Mouse (Mus musculus): ENCODE results near the gene Ncapd2. TPM values are rescaled to one million over a fixed set of nuclear protein-coding genes. Genes with fewer than 3 reads are reported as not detected.

Ncapd2 gene
- polyA plus RNA-seq, 1 experiment from 2014 or later: 135 TPM

GRCm38 (mm10) chr6:125195541-125196075 lies 4.1 kb upstream of the Ncapd2 start:
- Histone ChIP-seq H3K4me2 (ENCODE audit: low read depth, low read length) (no peak overlapping the region), H3K27ac (ENCODE audit: low read length) (no peak overlapping the region), H3K27me3 (ENCODE audit: control insufficient read depth, insufficient read depth, low read depth, low read length) (no peaks in the 10 kb centered on the region), H3K4me3 (ENCODE audit: low read length) (no peak overlapping the region), H3K4me1 (replicated peaks; ENCODE audit: control insufficient read depth, insufficient read depth, low read length) (peaks cover 11% of the 10 kb centered on the region), H3K36me3 (ENCODE audit: control insufficient read depth, insufficient read depth, low read length) (peaks cover 3% of the 10 kb centered on the region; the same call in 1 of the 2 replicates), H3K9me3 (ENCODE audit: control insufficient read depth, low read length) (no peaks in the 10 kb centered on the region), H3K9ac (ENCODE audit: low read length) (no peak overlapping the region)
- no peak for ATAC-seq (ENCODE audit: low read depth)
- 60% methylated on average over 1 of the region's 1 CpGs for WGBS

GRCm38 (mm10) chr6:125193390-125193789 lies 1.9 kb upstream of the Ncapd2 start:
- Histone ChIP-seq H3K4me1 (replicated peaks; ENCODE audit: control insufficient read depth, insufficient read depth, low read length) (peaks cover 17% of the 10 kb centered on the region), H3K27me3 (ENCODE audit: control insufficient read depth, insufficient read depth, low read depth, low read length) (no peaks in the 10 kb centered on the region), H3K4me2 (ENCODE audit: low read depth, low read length) (no peak overlapping the region; the same call in 1 of the 2 replicates), H3K4me3 (ENCODE audit: low read length) (no peak overlapping the region; the same call in 1 of the 2 replicates), H3K27ac (ENCODE audit: low read length) (no peak overlapping the region), H3K36me3 (ENCODE audit: control insufficient read depth, insufficient read depth, low read length) (peaks cover 3% of the 10 kb centered on the region; the same call in 1 of the 2 replicates), H3K9ac (ENCODE audit: low read length) (no peak overlapping the region), H3K9me3 (ENCODE audit: control insufficient read depth, low read length) (no peaks in the 10 kb centered on the region)
- 45% methylated on average over 7 of the region's 7 CpGs for WGBS
- no peak for ATAC-seq (ENCODE audit: low read depth)

GRCm38 (mm10) chr6:125192841-125193240 lies 1.3 kb upstream of the Ncapd2 start:
- H3K9me3 ChIP-seq (ENCODE audit: control insufficient read depth, low read length): no peaks in the 10 kb centered on the region
- H3K4me2 ChIP-seq (ENCODE audit: low read depth, low read length): peak overlapping the region; percentile 82
- peaks cover 17% of the 10 kb centered on the region for H3K4me1 ChIP-seq (replicated peaks; ENCODE audit: control insufficient read depth, insufficient read depth, low read length)
- ATAC-seq (ENCODE audit: low read depth): no peak
- H3K36me3 ChIP-seq (ENCODE audit: control insufficient read depth, insufficient read depth, low read length): peaks cover 3% of the 10 kb centered on the region; the same call in 1 of the 2 replicates
- H3K27me3 ChIP-seq (ENCODE audit: control insufficient read depth, insufficient read depth, low read depth, low read length): no peaks in the 10 kb centered on the region
- peak overlapping the region; percentile 100 for H3K27ac ChIP-seq (ENCODE audit: low read length)
- 28% methylated on average over 5 of the region's 5 CpGs for WGBS
- peak overlapping the region; percentile 80 for H3K9ac ChIP-seq (ENCODE audit: low read length)
- peak overlapping the region; percentile 74 for H3K4me3 ChIP-seq (ENCODE audit: low read length)

GRCm38 (mm10) chr6:125192016-125192714 lies 664 bp upstream of the Ncapd2 start:
- peak overlapping the region; percentile 74 for H3K4me3 ChIP-seq (ENCODE audit: low read length)
- H3K27ac ChIP-seq (ENCODE audit: low read length): peak overlapping the region; percentile 100
- no peaks in the 10 kb centered on the region for H3K9me3 ChIP-seq (ENCODE audit: control insufficient read depth, low read length)
- WGBS: under 1% methylated on average over 34 of the region's 34 CpGs
- peaks cover 17% of the 10 kb centered on the region for H3K4me1 ChIP-seq (replicated peaks; ENCODE audit: control insufficient read depth, insufficient read depth, low read length)
- peak overlapping the region; percentile 82 for H3K4me2 ChIP-seq (ENCODE audit: low read depth, low read length)
- peak overlapping the region; percentile 80 for H3K9ac ChIP-seq (ENCODE audit: low read length)
- peaks cover 10% of the 10 kb centered on the region for H3K36me3 ChIP-seq (ENCODE audit: control insufficient read depth, insufficient read depth, low read length)
- ATAC-seq (ENCODE audit: low read depth): peak; percentile 93
- no peaks in the 10 kb centered on the region for H3K27me3 ChIP-seq (ENCODE audit: control insufficient read depth, insufficient read depth, low read depth, low read length)

GRCm38 (mm10) chr6:125190816-125191215 lies 685 bp downstream of the Ncapd2 start:
- H3K4me1 ChIP-seq (replicated peaks; ENCODE audit: control insufficient read depth, insufficient read depth, low read length): peaks cover 17% of the 10 kb centered on the region
- peaks cover 24% of the 10 kb centered on the region for H3K36me3 ChIP-seq (ENCODE audit: control insufficient read depth, insufficient read depth, low read length)

GRCm38 (mm10) chr6:125186203-125186602 lies 5.3 kb downstream of the Ncapd2 start:
- Histone ChIP-seq H3K4me3 (ENCODE audit: low read length) (no peak overlapping the region), H3K9me3 (ENCODE audit: control insufficient read depth, low read length) (no peaks in the 10 kb centered on the region), H3K27ac (ENCODE audit: low read length) (no peak overlapping the region), H3K36me3 (ENCODE audit: control insufficient read depth, insufficient read depth, low read length) (peaks cover 57% of the 10 kb centered on the region), H3K4me2 (ENCODE audit: low read depth, low read length) (no peak overlapping the region), H3K27me3 (ENCODE audit: control insufficient read depth, insufficient read depth, low read depth, low read length) (no peaks in the 10 kb centered on the region), H3K9ac (ENCODE audit: low read length) (no peak overlapping the region), H3K4me1 (replicated peaks; ENCODE audit: control insufficient read depth, insufficient read depth, low read length) (peaks cover 8% of the 10 kb centered on the region)
- WGBS: 94% methylated on average over 10 of the region's 10 CpGs
- ATAC-seq (ENCODE audit: low read depth): no peak

More at GRCm38 (mm10) chr6:125190816-125191215, 685 bp downstream of the Ncapd2 start:
- ATAC-seq (ENCODE audit: low read depth): no peak
- Histone ChIP-seq H3K4me3 (ENCODE audit: low read length) (peak overlapping the region; percentile 74), H3K9me3 (ENCODE audit: control insufficient read depth, low read length) (no peaks in the 10 kb centered on the region), H3K27ac (ENCODE audit: low read length) (peak overlapping the region; percentile 92), H3K4me2 (ENCODE audit: low read depth, low read length) (peak overlapping the region; percentile 63), H3K9ac (ENCODE audit: low read length) (peak overlapping the region; percentile 81), H3K27me3 (ENCODE audit: control insufficient read depth, insufficient read depth, low read depth, low read length) (no peaks in the 10 kb centered on the region)

GRCm38 (mm10) chr6:125182133-125182532 lies 9.4 kb downstream of the Ncapd2 start:
- no peak overlapping the region for H3K27ac ChIP-seq (ENCODE audit: low read length)
- ATAC-seq (ENCODE audit: low read depth): no peak
- H3K4me3 ChIP-seq (ENCODE audit: low read length): no peak overlapping the region
- H3K9ac ChIP-seq (ENCODE audit: low read length): no peak overlapping the region
- H3K4me1 ChIP-seq (replicated peaks; ENCODE audit: control insufficient read depth, insufficient read depth, low read length): no peaks in the 10 kb centered on the region
- H3K4me2 ChIP-seq (ENCODE audit: low read depth, low read length): no peak overlapping the region
- 76% methylated on average over 5 of the region's 5 CpGs for WGBS
- no peaks in the 10 kb centered on the region for H3K9me3 ChIP-seq (ENCODE audit: control insufficient read depth, low read length)
- H3K27me3 ChIP-seq (ENCODE audit: control insufficient read depth, insufficient read depth, low read depth, low read length): no peaks in the 10 kb centered on the region
- H3K36me3 ChIP-seq (ENCODE audit: control insufficient read depth, insufficient read depth, low read length): peaks cover 84% of the 10 kb centered on the region

- Histone ChIP-seq H3K27me3 (ENCODE audit: control insufficient read depth, insufficient read depth, low read depth, low read length) (no peaks in the 10 kb centered on the region), H3K4me3 (ENCODE audit: low read length) (no peak overlapping the region), H3K9ac (ENCODE audit: low read length) (no peak overlapping the region), H3K36me3 (ENCODE audit: control insufficient read depth, insufficient read depth, low read length) (peaks cover 82% of the 10 kb centered on the region), H3K4me1 (replicated peaks; ENCODE audit: control insufficient read depth, insufficient read depth, low read length) (no peaks in the 10 kb centered on the region), H3K4me2 (ENCODE audit: low read depth, low read length) (no peak overlapping the region), H3K27ac (ENCODE audit: low read length) (no peak overlapping the region), H3K9me3 (ENCODE audit: control insufficient read depth, low read length) (no peaks in the 10 kb centered on the region)
- no peak for ATAC-seq (ENCODE audit: low read depth)
- 92% methylated on average over 7 of the region's 7 CpGs for WGBS
These were observed 11.9 kb downstream of the Ncapd2 start for GRCm38 (mm10) chr6:125179601-125180000.

- Histone ChIP-seq H3K4me2 (ENCODE audit: low read depth, low read length) (no peak overlapping the region), H3K9ac (ENCODE audit: low read length) (no peak overlapping the region), H3K4me3 (ENCODE audit: low read length) (no peak overlapping the region), H3K27ac (ENCODE audit: low read length) (no peak overlapping the region), H3K27me3 (ENCODE audit: control insufficient read depth, insufficient read depth, low read depth, low read length) (no peaks in the 10 kb centered on the region), H3K4me1 (replicated peaks; ENCODE audit: control insufficient read depth, insufficient read depth, low read length) (no peaks in the 10 kb centered on the region), H3K9me3 (ENCODE audit: control insufficient read depth, low read length) (no peaks in the 10 kb centered on the region), H3K36me3 (ENCODE audit: control insufficient read depth, insufficient read depth, low read length) (peaks cover 90% of the 10 kb centered on the region)
- WGBS: 84% methylated on average over 5 of the region's 5 CpGs
- ATAC-seq (ENCODE audit: low read depth): no peak
These were observed 16.0 kb downstream of the Ncapd2 start for GRCm38 (mm10) chr6:125175469-125175868.
